Mouse (Mus musculus) heart, adult 2 months (tissue): Measurements from ENCODE around the gene Thap3. TPM values are rescaled to one million over a fixed set of nuclear protein-coding genes. Genes with fewer than 3 reads are reported as not detected.

Experiments used
- DNase-seq, 2 experiments: peaks; one replicate each; pipeline ENCODE4 v3.0.0; 2021
- H3K27ac ChIP-seq: fragments of 200-600 bp; 2 replicates; pipeline ENCODE4 v1.8.1; 2022
- H3K27me3 ChIP-seq: fragments of 200-500 bp; 2 replicates; pipeline ENCODE4 v1.6.1; 2012; ENCODE audit warnings: mild to moderate bottlenecking, low read length, inconsistent platforms, mixed read lengths; ENCODE audit not compliant: control insufficient read depth, insufficient read depth
- H3K36me3 ChIP-seq: fragments of 200-500 bp; 2 replicates; pipeline ENCODE4 v1.6.1; 2012; ENCODE audit warnings: low read length, inconsistent platforms; ENCODE audit not compliant: control insufficient read depth, insufficient read depth
- H3K4me1 ChIP-seq: fragments of 200-500 bp; 2 replicates; pipeline ENCODE4 v1.6.1; 2011; ENCODE audit warnings: low read length; ENCODE audit not compliant: control insufficient read depth, insufficient read depth
- H3K4me3 ChIP-seq: fragments of 200-600 bp; 2 replicates; pipeline ENCODE4 v1.8.1; 2022
- H3K79me2 ChIP-seq: fragments of 200-500 bp; replicated peaks from 2 replicates; pipeline ENCODE4 v1.6.1; 2012; ENCODE audit warnings: mild to moderate bottlenecking, inconsistent platforms, low read length, moderate library complexity, mixed read lengths; ENCODE audit not compliant: control insufficient read depth, insufficient read depth
- H3K9ac ChIP-seq: fragments of 200-500 bp; 2 replicates; pipeline ENCODE4 v1.6.1; 2012; ENCODE audit warnings: low read depth, mild to moderate bottlenecking, control low read depth, inconsistent platforms, low read length, mixed read lengths
- CTCF ChIP-seq: fragments of 200-600 bp; IDR thresholded peaks from 2 replicates; pipeline ENCODE4 v1.8.1; 2022; ENCODE audit warnings: antibody characterized with exemption, mild to moderate bottlenecking, moderate library complexity
- EP300 ChIP-seq: fragments of 200-500 bp; IDR thresholded peaks from 2 replicates; pipeline ENCODE4 v1.6.1; 2011; ENCODE audit warnings: low read depth, low read length, control low read depth; ENCODE audit not compliant: insufficient read depth
- POLR2A ChIP-seq: fragments of 200-500 bp; IDR thresholded peaks from 2 replicates; pipeline ENCODE4 v1.6.1; 2011; ENCODE audit warnings: mild to moderate bottlenecking, low read depth, low read length, control low read depth; ENCODE audit not compliant: insufficient read depth
- WGBS: fragments of 180-500 bp; shearing (Covaris S2); methylation state at CpG from one replicate; pipeline ENCODE4 v1.1.7; 2018; 5-methylcytosine and 5-hydroxymethylcytosine counted together
- intact Hi-C: fragments of 180-260 bp; cut with DNase I; formaldehyde crosslinking; loops from one replicate; pipeline ENCODE4 v1.15.1; 2025
- polyA plus RNA-seq: library from polyadenylated mRNA; depleted of rRNA; stranded (reverse); fragments of >200 nt; gene quantifications from 2 replicates; pipeline ENCODE4 v1.2.3, GENCODE M21; 2012
- total RNA-seq, 2 experiments: library from RNA; stranded (reverse); gene quantifications; 2 replicates each; pipeline ENCODE4 v1.2.3; 2021

The Thap3 gene
- total and polyA plus RNA-seq, 3 experiments, result 12.0 to 27.6 (median 13.5) TPM

DNA sequence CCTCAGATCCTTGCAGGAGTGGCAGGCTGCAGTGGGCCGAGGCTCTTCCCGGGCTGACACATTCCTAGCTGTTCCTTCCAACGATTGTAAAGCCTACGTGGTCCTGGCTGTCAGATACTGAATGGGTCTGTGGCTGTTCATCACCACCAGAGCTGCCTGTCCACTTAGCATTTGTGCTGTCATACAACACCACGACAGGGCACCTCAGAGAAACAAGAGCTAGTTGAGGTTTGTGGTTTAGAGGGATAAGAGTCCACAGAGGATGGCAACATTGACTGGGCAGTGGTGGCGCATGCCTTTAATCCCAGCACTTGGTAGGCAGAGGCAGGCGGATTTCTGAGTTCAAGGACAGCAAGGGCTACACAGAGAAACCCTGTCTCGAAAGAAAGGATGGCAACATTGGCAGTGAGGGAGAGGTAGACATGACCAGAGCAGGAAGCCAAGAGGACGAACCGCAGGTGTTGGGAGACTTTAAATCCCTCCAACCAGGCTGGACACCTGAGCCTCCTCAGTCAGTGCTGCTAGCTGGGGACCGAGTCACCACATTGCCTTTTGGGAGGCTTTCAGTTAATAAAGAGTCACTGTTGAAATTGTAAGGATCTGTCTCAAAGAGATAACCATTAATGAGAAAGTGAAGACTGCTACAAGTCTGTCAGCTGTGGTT, 28.8 kb downstream of the Thap3 start:
- no peak overlapping the region for H3K27ac ChIP-seq
- 85% methylated on average over 11 of the region's 11 CpGs for WGBS
- intact Hi-C loops, result no loop called here

DNA sequence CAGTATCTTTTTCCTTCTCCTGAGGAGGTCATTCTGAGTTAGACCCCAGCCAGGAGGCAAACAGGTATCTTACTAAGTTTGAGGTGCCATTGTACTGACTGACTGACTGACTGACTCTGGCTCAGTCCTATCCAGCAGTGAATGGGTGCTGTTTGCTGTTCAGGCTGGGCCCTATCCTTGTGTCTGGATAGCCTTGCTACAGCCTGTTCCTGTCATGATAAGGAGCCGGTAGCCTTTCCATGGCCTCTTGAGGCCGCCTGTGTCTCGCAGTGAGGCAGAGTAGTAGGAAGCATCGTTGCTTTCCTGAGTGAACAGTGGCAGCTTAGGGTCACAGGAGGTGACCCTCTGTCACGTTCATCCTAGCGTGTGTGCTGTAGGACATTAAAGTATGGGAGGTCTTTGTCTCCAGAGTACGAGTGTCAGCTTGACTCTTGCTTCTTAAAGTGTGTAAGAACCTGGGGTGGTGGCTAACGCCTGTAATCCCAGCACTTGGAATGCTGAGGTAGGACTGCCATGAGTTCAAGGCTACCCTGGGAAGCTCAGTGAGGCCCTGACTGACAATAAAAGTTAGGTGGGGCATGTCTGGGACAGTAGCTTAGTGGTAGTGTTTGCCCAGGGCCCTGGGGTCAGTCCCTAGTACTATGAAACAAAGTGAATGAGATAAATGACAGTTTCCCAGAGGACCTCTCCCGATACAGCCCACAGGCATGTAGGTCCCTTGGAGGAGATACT, 31.0 kb downstream of the Thap3 start:
- no peaks in the 10 kb centered on the region for H3K27me3 ChIP-seq
- no peaks in the 10 kb centered on the region for H3K36me3 ChIP-seq
- TF ChIP-seq EP300 (no peak), POLR2A (no peak), CTCF (no peak)
- intact Hi-C loops, result no loop called here
- no peak overlapping the region for H3K27ac ChIP-seq
- H3K9ac ChIP-seq, result no peak overlapping the region
- DNase-seq, result no peak
- no peak overlapping the region for H3K4me3 ChIP-seq
- no peaks in the 10 kb centered on the region; the same call in 1 of the 2 replicates for H3K4me1 ChIP-seq
- no peaks in the 10 kb centered on the region for H3K79me2 ChIP-seq
- WGBS, result 47% methylated on average over 9 of the region's 9 CpGs

More for the DNA sequence above, 28.8 kb downstream of the Thap3 start:
- TF ChIP-seq CTCF (no peak), POLR2A (no peak), EP300 (no peak)
- Histone ChIP-seq H3K4me1 (no peaks in the 10 kb centered on the region; the same call in 1 of the 2 replicates), H3K36me3 (no peaks in the 10 kb centered on the region), H3K9ac (no peak overlapping the region), H3K79me2 (no peaks in the 10 kb centered on the region), H3K27me3 (no peaks in the 10 kb centered on the region), H3K4me3 (no peak overlapping the region)
- no peak for DNase-seq

DNA sequence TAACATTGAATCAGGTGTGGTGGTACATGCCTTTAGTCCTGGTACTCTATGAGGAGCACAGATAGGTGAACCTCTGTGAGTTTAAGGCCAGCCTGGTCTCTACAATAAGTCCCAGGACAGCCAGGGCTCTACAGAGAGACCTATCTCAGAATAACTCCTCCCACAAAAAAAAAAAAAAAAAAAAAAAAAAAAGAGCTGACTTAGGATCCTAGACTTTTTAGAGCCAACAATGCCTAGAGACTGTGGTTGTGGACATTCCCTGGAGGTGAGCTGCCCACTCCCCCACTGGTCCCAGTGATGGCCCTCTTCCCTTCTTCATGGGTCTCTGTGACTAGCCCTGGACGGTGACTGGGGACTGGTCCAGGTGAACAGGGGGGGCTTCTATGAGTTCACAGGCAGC, 33.0 kb downstream of the Thap3 start:
- no peaks in the 10 kb centered on the region for H3K4me1 ChIP-seq
- H3K4me3 ChIP-seq, result no peak overlapping the region
- H3K36me3 ChIP-seq, result no peaks in the 10 kb centered on the region
- intact Hi-C loops, result no loop called here
- no peaks in the 10 kb centered on the region for H3K27me3 ChIP-seq
- WGBS, result 89% methylated on average over 1 of the region's 1 CpGs
- no peak for DNase-seq
- H3K27ac ChIP-seq, result no peak overlapping the region
- TF ChIP-seq EP300, result no peak
- TF ChIP-seq POLR2A, result no peak
- no peak for TF ChIP-seq CTCF
- no peaks in the 10 kb centered on the region for H3K79me2 ChIP-seq
- H3K9ac ChIP-seq, result no peak overlapping the region

DNA sequence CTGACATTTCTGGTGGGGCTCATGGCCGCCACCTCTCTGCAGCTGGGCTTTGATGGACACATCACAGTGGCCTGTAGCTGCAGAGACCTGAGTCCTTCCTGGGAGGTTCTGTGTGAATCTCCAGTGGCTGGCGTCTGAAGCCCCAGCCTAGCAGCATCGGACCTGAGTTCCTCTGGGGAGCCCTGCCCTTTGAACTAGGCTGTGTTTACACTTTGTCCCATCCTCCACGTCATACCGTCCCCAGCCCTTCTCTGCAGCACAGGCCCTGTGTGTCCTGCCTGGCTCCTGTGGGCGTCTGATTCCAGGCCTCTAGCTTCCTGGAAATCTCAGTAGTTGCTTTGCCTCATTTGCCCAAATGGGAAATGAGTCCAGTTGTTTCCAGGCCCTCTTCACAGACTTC, 35.6 kb downstream of the Thap3 start:
- Histone ChIP-seq H3K4me3 (no peak overlapping the region), H3K4me1 (peaks cover 1% of the 10 kb centered on the region; the same call in 1 of the 2 replicates), H3K79me2 (no peaks in the 10 kb centered on the region), H3K36me3 (no peaks in the 10 kb centered on the region), H3K27me3 (no peaks in the 10 kb centered on the region), H3K27ac (no peak overlapping the region), H3K9ac (no peak overlapping the region)
- 84% methylated on average over 6 of the region's 6 CpGs for WGBS
- no peak for DNase-seq
- TF ChIP-seq CTCF (no peak), POLR2A (no peak), EP300 (no peak)
- intact Hi-C loops, result no loop called here

DNA sequence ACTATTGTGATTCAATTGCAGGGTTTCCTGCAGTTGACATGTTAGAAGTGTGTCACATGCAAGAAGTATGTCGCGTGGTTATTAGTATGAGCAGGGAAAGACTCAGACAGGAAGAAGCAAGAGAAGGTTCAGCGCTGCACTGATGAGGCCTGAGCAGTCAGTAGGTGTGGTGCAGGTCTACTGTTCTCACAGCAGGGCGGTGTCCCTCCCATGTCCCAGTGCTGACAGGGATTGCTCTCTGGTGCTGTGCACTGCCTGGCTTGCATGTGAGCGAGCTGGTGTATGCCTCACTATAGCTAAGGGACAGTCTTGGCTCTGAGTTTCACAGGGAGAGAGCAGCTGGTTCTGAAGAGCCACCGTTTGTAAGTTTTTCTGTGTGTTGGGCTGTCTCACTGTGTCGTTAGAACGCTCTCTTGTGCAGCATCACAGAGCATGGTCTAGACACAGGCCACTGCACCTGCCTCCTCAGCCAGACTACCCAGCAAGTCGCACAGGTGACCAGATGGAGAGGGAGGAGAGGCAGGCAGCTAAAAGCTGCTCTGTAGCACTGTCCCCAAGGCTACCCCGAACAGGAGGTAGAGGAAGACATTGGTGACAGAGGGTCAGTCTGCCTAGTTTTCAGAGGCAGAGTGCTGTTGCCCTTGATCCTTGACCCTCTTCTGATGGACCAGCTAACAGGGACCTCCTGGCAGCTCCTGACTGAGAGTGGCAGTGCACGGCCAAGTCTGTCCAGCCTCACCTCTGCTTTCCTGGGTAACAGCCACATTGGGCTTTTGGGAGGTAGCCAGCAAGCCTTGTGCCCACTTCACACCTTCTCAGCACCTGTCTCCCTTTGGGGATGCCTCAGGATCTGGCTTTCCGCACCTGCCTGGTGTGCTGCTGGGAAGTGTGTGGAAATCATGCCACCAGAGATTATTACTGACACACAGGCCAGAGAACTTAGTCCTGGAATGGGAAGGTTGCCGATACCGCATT, 40.0 kb downstream of the Thap3 start:
- DNase-seq, result peak in 1 of 2 experiments; percentile 42
- H3K9ac ChIP-seq, result no peak overlapping the region

More for the DNA sequence above, 40.0 kb downstream of the Thap3 start:
- Histone ChIP-seq H3K4me3 (no peak overlapping the region), H3K27me3 (no peaks in the 10 kb centered on the region), H3K4me1 (peaks cover 1% of the 10 kb centered on the region; the same call in 1 of the 2 replicates), H3K27ac (no peak overlapping the region), H3K36me3 (no peaks in the 10 kb centered on the region), H3K79me2 (peaks cover 2% of the 10 kb centered on the region; the same call in 1 of the 2 replicates)
- WGBS, result 73% methylated on average over 14 of the region's 14 CpGs
- intact Hi-C loops, result no loop called here
- 0 out of 2 replicates have a peak, but pooled peaks have one; percentile 16 for TF ChIP-seq EP300
- TF ChIP-seq POLR2A, result no peak
- TF ChIP-seq CTCF, result no peak
